Mouse (Mus musculus): ENCODE measurements around the gene Crebrf.
A peak's percentile ranks its signal among the peaks of the same experiment; 100 is the strongest.

The Crebrf gene

GRCm38 (mm10) chr17:26778430-26779100, 63.1 kb downstream of the Crebrf start:
- DNase-seq (ENCODE audit: low read depth, low spot score): no peak

- no peak for DNase-seq (ENCODE audit: low read depth, low spot score)
These were observed 64.0 kb downstream of the Crebrf start for GRCm38 (mm10) chr17:26779471-26779870.

GRCm38 (mm10) chr17:26780750-26781571, 65.5 kb downstream of the Crebrf start, which contains the start of gene Bnip1:
Bnip1 (plus strand) TSS chr17:26781066.
- peak; percentile 87 for DNase-seq (ENCODE audit: low read depth, low spot score)

GRCm38 (mm10) chr17:26781610-26782043, 66.2 kb downstream of the Crebrf start:
- no peak for DNase-seq (ENCODE audit: low read depth, low spot score)

GRCm38 (mm10) chr17:26784525-26784924, 69.1 kb downstream of the Crebrf start:
- DNase-seq (ENCODE audit: low read depth, low spot score): no peak

GRCm38 (mm10) chr17:26786586-26786985, 71.1 kb downstream of the Crebrf start:
- DNase-seq (ENCODE audit: low read depth, low spot score): no peak

- no peak for DNase-seq (ENCODE audit: low read depth, low spot score)
These were observed 73.5 kb downstream of the Crebrf start for GRCm38 (mm10) chr17:26788986-26789385.

- DNase-seq (ENCODE audit: low read depth, low spot score): no peak
These were observed 74.2 kb downstream of the Crebrf start for GRCm38 (mm10) chr17:26789460-26790268.

GRCm38 (mm10) chr17:26790269-26791214, 75.1 kb downstream of the Crebrf start:
- no peak for DNase-seq (ENCODE audit: low read depth, low spot score)

GRCm38 (mm10) chr17:26791580-26791979, 76.1 kb downstream of the Crebrf start:
- no peak for DNase-seq (ENCODE audit: low read depth, low spot score)

GRCm38 (mm10) chr17:26792096-26792495, 76.6 kb downstream of the Crebrf start:
- DNase-seq (ENCODE audit: low read depth, low spot score): no peak

- DNase-seq (ENCODE audit: low read depth, low spot score): no peak
These were observed 77.8 kb downstream of the Crebrf start for GRCm38 (mm10) chr17:26793068-26793765.

- peak; percentile 72 for DNase-seq (ENCODE audit: low read depth, low spot score)
These were observed 79.3 kb downstream of the Crebrf start for GRCm38 (mm10) chr17:26794744-26795143.

GRCm38 (mm10) chr17:26795386-26795785, 79.9 kb downstream of the Crebrf start:
- no peak for DNase-seq (ENCODE audit: low read depth, low spot score)

- DNase-seq (ENCODE audit: low read depth, low spot score): no peak
These were observed 82.1 kb downstream of the Crebrf start for GRCm38 (mm10) chr17:26797379-26798128.

GRCm38 (mm10) chr17:26802886-26803285, 87.4 kb downstream of the Crebrf start:
- DNase-seq (ENCODE audit: low read depth, low spot score): no peak

GRCm38 (mm10) chr17:26812607-26813006, 97.2 kb downstream of the Crebrf start:
- DNase-seq (ENCODE audit: low read depth, low spot score): no peak

- no peak for DNase-seq (ENCODE audit: low read depth, low spot score)
These were observed 98.0 kb downstream of the Crebrf start for GRCm38 (mm10) chr17:26813497-26813896.

- no peak for DNase-seq (ENCODE audit: low read depth, low spot score)
These were observed 101.4 kb downstream of the Crebrf start for GRCm38 (mm10) chr17:26816810-26817209.

All from CD4-positive, CD25-positive, alpha-beta regulatory T cell, adult 2 months (primary cell).